Mouse (Mus musculus) brown adipose tissue, adult 24 weeks (tissue): Measurements from ENCODE around the gene Hoxd8. TPM values are rescaled to one million over a fixed set of nuclear protein-coding genes. Genes with fewer than 3 reads are reported as not detected.

Source experiments
- H3K27ac ChIP-seq: fragments of 200-500 bp; replicated peaks from 2 replicates; pipeline ENCODE4 v1.5.1; 2012; ENCODE audit warnings: low read depth, mild to moderate bottlenecking, low read length
- H3K4me1 ChIP-seq: fragments of 200-500 bp; 2 replicates; pipeline ENCODE4 v1.6.1; 2012; ENCODE audit warnings: low read length, mixed read lengths; ENCODE audit not compliant: control insufficient read depth, insufficient read depth, insufficient read length
- H3K4me3 ChIP-seq: fragments of 200-500 bp; 2 replicates; pipeline ENCODE4 v1.5.1; 2012; ENCODE audit warnings: low read depth, mild to moderate bottlenecking, low read length, moderate library complexity; ENCODE audit not compliant: insufficient read depth
- polyA plus RNA-seq: library from polyadenylated mRNA; stranded (reverse); fragments of >200 nt; gene quantifications from 2 replicates; pipeline ENCODE4 v1.2.4, GENCODE M21; 2012; ENCODE audit not compliant: missing spikeins, insufficient read depth, insufficient read length

The Hoxd8 gene
- polyA plus RNA-seq, 1 experiment, result 10.4 TPM

GRCm38 (mm10) chr2:74667191-74667841, 37.1 kb upstream of the Hoxd8 start:
- Histone ChIP-seq H3K27ac (no peak overlapping the region), H3K4me3 (no peak overlapping the region), H3K4me1 (no peaks in the 10 kb centered on the region)

- no peaks in the 10 kb centered on the region for H3K4me1 ChIP-seq
- H3K27ac ChIP-seq, result no peak within 1 kb of the TSS
- H3K4me3 ChIP-seq, result peak within 1 kb of the TSS; percentile 41
Measured at GRCm38 (mm10) chr2:74667842-74668357, 36.5 kb upstream of the Hoxd8 start, which contains the start of gene Hoxd13. TSS of gene Hoxd13 (plus strand) at chr2:74668310.

- Histone ChIP-seq H3K4me3 (peak overlapping the region; percentile 41), H3K4me1 (no peaks in the 10 kb centered on the region), H3K27ac (no peak overlapping the region)
Measured at GRCm38 (mm10) chr2:74668370-74669229, 35.8 kb upstream of the Hoxd8 start.

GRCm38 (mm10) chr2:74669230-74669578, 35.2 kb upstream of the Hoxd8 start:
- H3K4me1 ChIP-seq, result no peaks in the 10 kb centered on the region
- no peak overlapping the region for H3K27ac ChIP-seq
- H3K4me3 ChIP-seq, result no peak overlapping the region

GRCm38 (mm10) chr2:74669650-74670235, 34.7 kb upstream of the Hoxd8 start:
- no peaks in the 10 kb centered on the region for H3K4me1 ChIP-seq
- H3K27ac ChIP-seq, result no peak overlapping the region
- H3K4me3 ChIP-seq, result no peak overlapping the region

- no peak overlapping the region for H3K27ac ChIP-seq
- no peaks in the 10 kb centered on the region for H3K4me1 ChIP-seq
- H3K4me3 ChIP-seq, result no peak overlapping the region
Measured at GRCm38 (mm10) chr2:74670632-74671188, 33.7 kb upstream of the Hoxd8 start.

- H3K4me1 ChIP-seq, result no peaks in the 10 kb centered on the region
- H3K27ac ChIP-seq, result no peak overlapping the region
- H3K4me3 ChIP-seq, result no peak overlapping the region
Measured at GRCm38 (mm10) chr2:74671847-74672246, 32.6 kb upstream of the Hoxd8 start.

GRCm38 (mm10) chr2:74672481-74673362, 31.7 kb upstream of the Hoxd8 start:
- Histone ChIP-seq H3K4me1 (no peaks in the 10 kb centered on the region), H3K4me3 (peak overlapping the region; percentile 36; the same call in 1 of the 2 replicates), H3K27ac (no peak overlapping the region)

GRCm38 (mm10) chr2:74673835-74674425, 30.5 kb upstream of the Hoxd8 start:
- H3K27ac ChIP-seq, result no peak overlapping the region
- no peaks in the 10 kb centered on the region for H3K4me1 ChIP-seq
- H3K4me3 ChIP-seq, result no peak overlapping the region

- no peak within 1 kb of the TSS for H3K27ac ChIP-seq
- no peaks in the 10 kb centered on the region for H3K4me1 ChIP-seq
- no peak within 1 kb of the TSS for H3K4me3 ChIP-seq
Measured at GRCm38 (mm10) chr2:74674881-74675665, 29.3 kb upstream of the Hoxd8 start, which contains the start of gene Hoxd12. TSS of gene Hoxd12 (plus strand) at chr2:74675013.

- H3K27ac ChIP-seq, result no peak overlapping the region
- no peaks in the 10 kb centered on the region for H3K4me1 ChIP-seq
- no peak overlapping the region for H3K4me3 ChIP-seq
Measured at GRCm38 (mm10) chr2:74675666-74676282, 28.6 kb upstream of the Hoxd8 start.

GRCm38 (mm10) chr2:74676376-74677052, 27.9 kb upstream of the Hoxd8 start:
- Histone ChIP-seq H3K4me1 (no peaks in the 10 kb centered on the region), H3K27ac (no peak overlapping the region), H3K4me3 (no peak overlapping the region)

GRCm38 (mm10) chr2:74677106-74677505, 27.3 kb upstream of the Hoxd8 start:
- no peak overlapping the region for H3K4me3 ChIP-seq
- H3K27ac ChIP-seq, result no peak overlapping the region
- H3K4me1 ChIP-seq, result no peaks in the 10 kb centered on the region; the same call in 1 of the 2 replicates
